Mouse (Mus musculus) right cerebral cortex, postnatal 36 days (tissue): ENCODE measurements around the gene Hdhd3.

Experiments used
- DNase-seq, 2 experiments: peaks; one replicate each; pipeline ENCODE4 v3.0.0; 2022; ENCODE audit warnings: low spot score in 2 of 2, mixed read lengths in 1 of 2

Gene Hdhd3

GRCm38 (mm10) chr4:62503374-62503970 is at the start of gene Hdhd3:
Hdhd3 (minus strand) TSS chr4:62503467.
- DNase-seq = no peak

GRCm38 (mm10) chr4:62551966-62552365 is 48.7 kb upstream of the Hdhd3 start:
- DNase-seq = no peak

DNA sequence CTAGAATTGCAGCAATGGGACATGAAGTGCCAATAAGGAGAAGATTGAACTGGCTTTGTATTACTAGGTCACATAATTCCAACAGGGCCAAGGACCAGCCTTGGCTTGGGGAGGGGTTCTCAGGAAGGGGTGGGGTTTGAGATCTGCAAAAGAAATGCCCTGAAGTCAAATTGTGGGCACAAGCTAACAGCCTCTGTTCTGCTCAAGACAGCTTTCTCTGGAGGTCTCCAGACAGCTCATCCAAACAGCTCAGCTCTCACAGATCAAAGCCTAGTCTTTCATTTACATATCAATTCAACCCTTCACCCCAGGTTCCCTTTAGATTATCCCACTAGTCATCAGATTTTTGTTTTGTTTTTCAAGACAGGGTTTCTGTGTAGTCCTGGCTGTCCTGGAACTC is 41.5 kb upstream of the Hdhd3 start:
- no peak for DNase-seq

- no peak for DNase-seq
Measured at GRCm38 (mm10) chr4:62543782-62544181, 40.5 kb upstream of the Hdhd3 start.

GRCm38 (mm10) chr4:62541802-62542201 is 38.5 kb upstream of the Hdhd3 start:
- no peak for DNase-seq

DNA sequence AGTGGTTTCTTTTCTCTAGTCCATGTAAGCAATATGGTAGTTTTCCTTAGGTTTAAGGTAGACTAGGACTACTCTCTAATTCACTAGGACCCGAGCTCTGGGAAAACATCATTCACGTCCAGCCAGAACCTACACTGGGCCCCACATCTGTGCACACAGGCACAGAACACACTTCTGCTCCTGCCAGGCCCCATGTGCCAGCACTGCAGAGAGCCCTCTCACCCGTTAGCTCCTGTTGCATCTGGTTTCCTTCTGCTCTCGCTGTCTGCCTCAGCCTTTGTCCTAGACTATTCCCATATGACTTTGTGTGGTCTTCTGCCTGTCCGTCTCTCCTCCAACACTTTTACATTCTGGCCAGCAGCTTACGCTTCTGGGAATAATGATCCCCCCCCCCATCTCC is 30.5 kb upstream of the Hdhd3 start:
- DNase-seq = no peak

GRCm38 (mm10) chr4:62527655-62528054 is 24.4 kb upstream of the Hdhd3 start:
- DNase-seq = no peak

GRCm38 (mm10) chr4:62526256-62526655 is 23.0 kb upstream of the Hdhd3 start:
- no peak for DNase-seq

- no peak for DNase-seq
Measured at GRCm38 (mm10) chr4:62525489-62525811, 22.2 kb upstream of the Hdhd3 start.

DNA sequence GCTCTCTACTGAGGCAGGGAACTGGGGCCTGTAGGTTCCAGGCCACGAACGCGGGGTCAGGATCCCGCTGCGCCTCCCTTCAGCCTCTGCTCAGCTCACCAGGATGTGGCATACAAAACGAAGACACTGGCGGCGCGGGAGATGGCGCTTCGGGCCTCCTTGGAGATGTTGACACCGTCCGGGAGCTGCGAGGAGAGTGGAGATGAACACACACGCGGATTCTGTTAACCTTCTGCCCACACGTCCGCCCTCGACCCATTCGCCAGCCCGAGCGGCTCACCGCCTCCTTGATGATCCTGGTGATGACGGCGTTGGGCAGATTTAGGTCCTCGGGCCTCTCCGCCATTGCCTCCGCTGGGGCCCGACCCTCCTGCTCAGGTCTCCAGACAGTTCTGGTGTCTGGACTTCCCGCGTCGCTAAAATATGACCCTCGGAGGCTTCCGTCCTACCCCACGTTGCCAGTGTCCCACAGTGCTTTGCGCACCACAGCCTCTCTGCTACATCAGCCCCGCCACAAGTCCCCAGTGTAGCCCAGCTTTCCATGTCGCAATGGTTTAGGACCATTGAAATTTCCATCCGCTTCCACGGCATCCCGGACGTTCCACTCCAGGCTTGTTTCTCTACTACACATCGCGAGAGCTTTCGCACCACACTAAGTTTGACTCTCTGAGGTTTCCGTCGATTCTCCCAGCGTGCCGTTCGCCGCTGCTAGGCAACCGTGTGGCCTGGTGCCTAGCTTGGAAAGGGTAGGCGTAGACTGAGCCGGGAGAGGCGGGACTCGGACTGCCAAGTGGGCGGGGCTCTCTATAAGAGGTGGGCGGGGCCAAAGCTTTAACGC is 21.6 kb upstream of the Hdhd3 start, which contains the start of the genes Pole3 and 4933430I17Rik:
Gene Pole3 (minus strand): TSS at position 418 of the 838 bp plus-strand sequence.
Gene 4933430I17Rik (plus strand): TSS at position 719 of the 838 bp plus-strand sequence.
- DNase-seq = peak; percentile 91 to 92

GRCm38 (mm10) chr4:62520892-62521400 is 17.7 kb upstream of the Hdhd3 start:
- DNase-seq = no peak

- peak; percentile 63 to 68 for DNase-seq
Measured at GRCm38 (mm10) chr4:62519849-62520233, 16.6 kb upstream of the Hdhd3 start, which contains the start of gene Alad. Alad (minus strand) TSS chr4:62519918.

GRCm38 (mm10) chr4:62519122-62519848 is 16.0 kb upstream of the Hdhd3 start:
- no peak for DNase-seq

DNA sequence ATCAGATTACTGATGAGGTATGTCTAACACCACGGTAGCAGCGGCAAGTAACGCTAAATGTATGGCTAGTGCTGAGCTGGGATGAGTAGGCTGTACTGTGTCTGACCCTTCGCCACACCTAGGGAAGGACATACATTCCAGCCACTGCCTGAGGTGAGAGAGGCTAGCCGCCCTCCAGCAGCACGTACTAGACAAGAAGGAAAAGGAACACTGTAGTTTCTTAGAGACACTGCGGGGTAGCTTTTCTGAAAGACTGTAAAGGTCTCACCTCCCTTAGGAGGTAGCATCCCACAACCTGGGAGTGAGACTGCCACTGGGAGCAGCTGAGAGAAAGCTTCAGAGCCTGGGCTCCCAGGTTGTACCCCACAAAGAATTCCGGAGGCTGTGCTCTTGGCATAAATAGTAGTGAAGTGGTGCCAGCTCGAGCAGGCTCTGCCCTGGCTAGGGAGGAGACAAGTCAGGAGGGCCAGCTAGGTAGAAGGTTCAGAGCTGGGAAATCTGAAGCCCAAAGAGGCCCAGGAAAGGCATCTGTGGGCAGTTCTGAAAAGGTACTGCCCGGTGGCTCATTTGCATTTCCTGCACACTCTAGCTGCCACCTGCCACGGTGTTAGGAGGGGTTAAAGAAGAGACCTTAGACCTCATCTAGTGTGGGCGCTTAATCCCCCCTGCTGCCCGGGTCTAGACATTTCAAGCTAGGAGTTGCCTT is 15.3 kb upstream of the Hdhd3 start:
- no peak for DNase-seq

DNA sequence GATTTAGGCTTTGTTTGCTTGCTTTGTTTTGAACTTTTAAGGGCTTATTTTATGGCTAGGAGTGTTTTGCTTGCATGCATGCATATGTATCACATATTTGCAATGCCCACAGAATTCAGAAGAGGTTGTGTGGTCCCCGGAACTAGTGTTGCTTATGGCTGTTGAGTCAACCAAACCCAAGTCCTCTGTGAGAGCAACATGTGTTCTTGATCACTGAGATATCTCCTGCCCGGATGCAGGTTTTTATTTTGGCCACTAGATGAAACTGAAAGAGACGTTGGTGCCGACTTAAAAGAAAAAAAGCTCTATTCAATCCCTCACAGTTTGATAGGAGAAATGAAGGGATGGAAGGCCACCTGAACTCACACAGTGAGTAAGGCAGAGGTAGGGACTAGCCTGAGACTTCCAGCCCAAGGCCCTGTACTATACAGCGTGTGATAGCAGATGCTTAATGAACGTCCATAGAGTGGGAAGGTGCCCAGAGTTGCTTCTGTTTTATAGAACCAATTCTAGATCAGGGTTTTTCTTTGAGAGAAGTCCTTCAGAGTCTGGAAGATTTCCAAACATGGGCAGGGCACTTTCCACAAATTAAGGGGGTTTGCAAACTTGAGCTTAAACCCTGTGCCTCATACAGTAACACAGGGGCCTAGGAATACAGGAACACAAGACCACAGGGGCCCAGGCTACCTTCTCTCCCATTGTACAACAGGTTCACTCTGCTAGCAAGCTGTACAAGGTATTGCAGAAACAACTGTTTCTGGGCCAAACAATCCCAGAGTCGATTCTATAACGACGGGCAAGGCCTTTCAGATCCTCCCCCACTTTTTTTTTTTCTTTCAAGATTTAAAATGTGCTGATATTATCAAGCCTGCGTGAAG is 14.5 kb upstream of the Hdhd3 start:
- no peak for DNase-seq

GRCm38 (mm10) chr4:62517046-62517445 is 13.8 kb upstream of the Hdhd3 start:
- DNase-seq = no peak

DNA sequence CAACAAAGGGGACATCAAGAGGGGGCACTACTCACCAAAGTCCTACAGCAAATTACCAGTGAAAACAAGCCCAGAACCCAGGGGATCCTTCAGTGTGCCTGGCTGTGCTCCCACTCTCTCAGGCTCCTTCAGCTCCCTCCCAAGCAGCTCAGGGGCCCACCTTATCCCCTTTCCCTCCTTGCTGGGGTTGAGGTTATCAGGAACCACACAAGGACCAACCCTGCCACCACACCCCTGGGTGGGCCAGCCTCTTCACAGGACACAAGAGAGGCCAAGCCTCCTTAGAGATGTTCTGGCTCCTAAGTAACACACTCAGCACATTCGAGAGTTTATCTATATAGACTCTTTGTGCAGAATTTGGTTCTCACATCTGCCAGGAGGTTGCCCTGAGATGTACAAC is 13.3 kb upstream of the Hdhd3 start:
- no peak for DNase-seq

DNA sequence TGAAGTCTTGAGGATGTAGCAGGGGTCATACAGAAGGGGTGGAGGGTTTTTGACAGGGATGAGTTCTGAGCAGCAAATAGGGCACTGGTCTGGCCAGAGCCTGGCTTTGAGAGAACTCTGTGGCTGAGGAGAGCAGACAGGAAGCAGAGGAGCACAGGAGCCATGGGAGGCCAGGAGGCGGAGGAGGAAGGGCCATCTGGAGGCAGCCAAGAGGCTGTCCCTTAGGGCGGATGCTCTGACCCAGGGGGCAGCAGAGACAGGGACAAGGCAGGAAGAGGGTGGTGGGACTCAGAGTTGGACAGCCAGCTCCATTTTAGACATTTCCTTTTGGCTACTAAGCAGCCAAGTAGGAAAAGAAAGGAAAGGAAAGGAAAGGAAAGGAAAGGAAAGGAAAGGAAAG is 12.8 kb upstream of the Hdhd3 start:
- DNase-seq = no peak

GRCm38 (mm10) chr4:62515490-62515889 is 12.2 kb upstream of the Hdhd3 start:
- DNase-seq = no peak

GRCm38 (mm10) chr4:62514995-62515394 is 11.7 kb upstream of the Hdhd3 start:
- DNase-seq = no peak
